Mouse (Mus musculus): ENCODE measurements at regions not wholly inside any gene's neighbourhood (a gene's known extent, or its start where the extent isn't known, plus 50 kb on each side); places are given as distances from the start of the nearest gene placed in this dataset.

GRCm38 (mm10) chr10:119076100-119076566 lies 163.7 kb downstream of the Cand1 start:
- Histone ChIP-seq H3K9ac (ENCODE audit: control insufficient read depth, low read depth, low read length, poor library complexity, severe bottlenecking) (no peak overlapping the region), H3K79me2 (ENCODE audit: control insufficient read depth, insufficient read depth, low read length, poor library complexity) (no peaks in the 10 kb centered on the region), H3K4me3 (ENCODE audit: control insufficient read depth in 1 of 2, insufficient read depth in 1 of 2, low read depth in 2 of 2, low read length in 2 of 2) (no peak overlapping the region), H3K27ac (ENCODE audit: control insufficient read depth, low read depth, low read length) (no peak overlapping the region), H3K36me3 (ENCODE audit: control insufficient read depth in 1 of 2, insufficient read depth in 2 of 2, low read length in 2 of 2) (peaks cover 0 to 3% of the 10 kb centered on the region in 2 experiments; a peak in 1 of 4 replicates), H3K9me3 (replicated peaks; ENCODE audit: insufficient read depth, low read length) (no peaks in the 10 kb centered on the region), H3K27me3 (ENCODE audit: control insufficient read depth in 1 of 2, insufficient read depth in 2 of 2, low read length in 2 of 2) (no peaks in the 10 kb centered on the region), H3K4me1 (ENCODE audit: control insufficient read depth in 1 of 2, insufficient read depth in 2 of 2, low read length in 2 of 2) (peaks cover 8 to 10% of the 10 kb centered on the region in 2 experiments; a peak in 3 of 4 replicates)
- TF ChIP-seq E2F4 (IDR thresholded peaks at IDR 0.05; ENCODE audit: borderline replicate concordance, low read depth, low read length) (no peak), GATA1 (IDR thresholded peaks at IDR 0.05; ENCODE audit: low read depth, low read length) (no peak), ELF1 (IDR thresholded peaks at IDR 0.05; ENCODE audit: low read depth, low read length) (no peak), KAT2A (conservative IDR thresholded peaks at IDR 0.05; ENCODE audit: low read depth, low read length) (no peak), RCOR1 (IDR thresholded peaks at IDR 0.05; ENCODE audit: low read depth, low read length) (no peak), ZKSCAN1 (IDR thresholded peaks at IDR 0.05; ENCODE audit: low read depth, low read length) (no peak), POLR2AphosphoS5 (IDR thresholded peaks at IDR 0.05; ENCODE audit: borderline replicate concordance, low read depth, low read length) (no peak), RAD21 (IDR thresholded peaks at IDR 0.05; ENCODE audit: low read depth, low read length) (no peak), CHD1 (IDR thresholded peaks at IDR 0.05; ENCODE audit: low read depth, low read length) (no peak), NELFE (IDR thresholded peaks at IDR 0.05; ENCODE audit: low read depth, low read length) (no peak), ZNF384 (IDR thresholded peaks at IDR 0.05; ENCODE audit: low read depth, low read length) (no peak), EP300 (IDR thresholded peaks at IDR 0.05; ENCODE audit: low read depth in 1 of 2, low read length in 2 of 2) (no peak)
- DNase-seq (ENCODE audit: low read depth, low spot score): no peak

DNA sequence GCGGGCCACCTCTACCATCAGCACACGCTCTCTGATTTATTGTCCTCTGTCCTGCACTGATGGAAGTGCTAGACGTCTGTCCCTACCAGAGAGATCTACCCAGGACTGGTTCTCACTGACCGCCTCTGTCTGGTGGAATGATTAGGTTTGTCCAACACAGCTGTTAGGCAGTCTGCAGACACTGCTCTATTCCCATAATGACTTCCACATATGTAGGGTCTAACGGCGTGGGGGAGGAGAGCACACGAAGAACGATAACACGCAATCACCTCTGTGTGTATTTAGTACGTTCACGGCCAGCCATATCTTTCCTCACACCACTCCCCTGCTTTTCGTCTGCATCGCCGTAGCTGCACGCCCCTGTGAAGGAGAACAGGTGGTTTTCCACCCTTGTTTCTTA lies 165.0 kb downstream of the Cand1 start:
- Histone ChIP-seq H3K4me1 (ENCODE audit: control insufficient read depth in 1 of 2, insufficient read depth in 2 of 2, low read length in 2 of 2) (peaks cover 8 to 10% of the 10 kb centered on the region in 2 experiments; a peak in 3 of 4 replicates), H3K9ac (ENCODE audit: control insufficient read depth, low read depth, low read length, poor library complexity, severe bottlenecking) (no peak overlapping the region), H3K27ac (ENCODE audit: control insufficient read depth, low read depth, low read length) (no peak overlapping the region), H3K27me3 (ENCODE audit: control insufficient read depth in 1 of 2, insufficient read depth in 2 of 2, low read length in 2 of 2) (no peaks in the 10 kb centered on the region), H3K4me3 (ENCODE audit: control insufficient read depth in 1 of 2, insufficient read depth in 1 of 2, low read depth in 2 of 2, low read length in 2 of 2) (no peak overlapping the region), H3K9me3 (replicated peaks; ENCODE audit: insufficient read depth, low read length) (no peaks in the 10 kb centered on the region), H3K79me2 (ENCODE audit: control insufficient read depth, insufficient read depth, low read length, poor library complexity) (no peaks in the 10 kb centered on the region), H3K36me3 (ENCODE audit: control insufficient read depth in 1 of 2, insufficient read depth in 2 of 2, low read length in 2 of 2) (peaks cover 0 to 3% of the 10 kb centered on the region in 2 experiments; a peak in 1 of 4 replicates)
- TF ChIP-seq ZC3H11A (IDR thresholded peaks at IDR 0.05; ENCODE audit: low read depth, low read length) (no peak), RCOR1 (IDR thresholded peaks at IDR 0.05; ENCODE audit: low read depth, low read length) (no peak), KAT2A (conservative IDR thresholded peaks at IDR 0.05; ENCODE audit: low read depth, low read length) (no peak), NELFE (IDR thresholded peaks at IDR 0.05; ENCODE audit: low read depth, low read length) (no peak), E2F4 (IDR thresholded peaks at IDR 0.05; ENCODE audit: borderline replicate concordance, low read depth, low read length) (no peak), CHD2 (IDR thresholded peaks at IDR 0.05; ENCODE audit: low read length) (no peak), ETS1 (IDR thresholded peaks at IDR 0.05; ENCODE audit: low read depth, low read length) (no peak), NRF1 (IDR thresholded peaks at IDR 0.05; ENCODE audit: insufficient read depth, low read depth, low read length, poor library complexity, severe bottlenecking) (no peak), MAX (IDR thresholded peaks at IDR 0.05; ENCODE audit: low read length) (no peak), MYC (IDR thresholded peaks at IDR 0.05; ENCODE audit: low read depth, low read length) (no peak), ZNF384 (IDR thresholded peaks at IDR 0.05; ENCODE audit: low read depth, low read length) (no peak), USF1 (IDR thresholded peaks at IDR 0.05; ENCODE audit: low read depth, low read length) (no peak), BHLHE40 (IDR thresholded peaks at IDR 0.05; ENCODE audit: borderline replicate concordance, low read depth, low read length) (no peak)
- DNase-seq (ENCODE audit: low read depth, low spot score): no peak
